Mouse (Mus musculus): ENCODE data around the gene Arl10. TPM values are rescaled to one million over a fixed set of nuclear protein-coding genes. Genes with fewer than 3 reads are reported as not detected.

Arl10 gene
- total RNA-seq (2021), result 10 to 100 TPM; 24.1 to 27.8 TPM

DNA sequence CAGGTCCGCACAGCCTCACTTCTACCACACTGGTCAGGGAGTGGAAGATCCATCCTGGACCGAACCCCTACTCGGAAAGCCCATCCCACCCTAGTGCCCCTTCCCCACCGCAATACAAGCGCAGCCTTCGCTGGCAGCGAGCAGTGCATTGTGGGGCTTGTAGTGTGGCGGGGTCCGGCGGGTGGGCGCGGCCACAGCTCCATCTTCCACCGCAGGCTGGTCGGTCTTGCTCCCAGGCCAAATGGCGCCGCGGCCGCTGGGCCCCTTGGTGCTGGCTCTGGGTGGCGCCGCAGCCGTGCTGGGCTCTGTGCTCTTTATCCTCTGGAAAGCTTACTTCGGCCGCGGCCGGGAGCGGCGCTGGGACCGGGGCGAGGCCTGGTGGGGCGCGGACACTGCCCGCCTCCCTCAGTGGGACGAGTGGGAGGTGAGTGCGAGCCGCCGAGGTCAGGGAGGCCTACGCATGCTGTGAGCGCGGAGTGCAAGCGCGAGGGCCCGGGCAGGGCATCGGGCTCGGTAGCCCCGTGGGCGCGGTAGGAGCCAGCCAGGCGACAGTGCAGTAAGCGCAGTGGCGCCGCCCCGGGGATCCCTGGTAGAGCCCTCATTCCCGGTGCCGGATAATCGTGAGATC lies at the start of gene Arl10:
Gene Arl10 (plus strand): TSS at position 162 of the 628 bp plus-strand sequence.
- intact Hi-C loops (cut with DNase I), result no loop called here
- DNase-seq (ENCODE audit: low spot score in 2 of 2), result peak; percentile 80

DNA sequence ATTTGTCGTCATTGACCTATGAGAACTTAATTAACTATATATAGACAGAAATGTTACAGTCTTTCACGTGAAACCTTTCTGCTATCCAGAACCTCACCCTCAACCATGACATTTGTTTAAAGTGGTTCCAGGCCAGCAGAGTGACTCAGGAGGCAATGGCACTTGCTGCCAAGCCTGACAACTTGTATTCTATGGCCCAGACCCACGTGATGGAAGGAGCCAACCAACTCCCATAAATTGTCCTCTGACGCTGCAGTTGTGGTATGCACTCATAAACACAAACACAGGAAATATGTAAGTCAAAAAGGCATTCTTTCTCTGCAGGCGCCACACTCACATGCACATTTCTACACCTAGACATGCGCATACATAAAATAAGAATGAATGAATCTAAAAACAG lies 47.7 kb upstream of the Arl10 start:
- no peak for DNase-seq (ENCODE audit: low spot score in 2 of 2)
- intact Hi-C loops (cut with DNase I), result no loop called here

DNA sequence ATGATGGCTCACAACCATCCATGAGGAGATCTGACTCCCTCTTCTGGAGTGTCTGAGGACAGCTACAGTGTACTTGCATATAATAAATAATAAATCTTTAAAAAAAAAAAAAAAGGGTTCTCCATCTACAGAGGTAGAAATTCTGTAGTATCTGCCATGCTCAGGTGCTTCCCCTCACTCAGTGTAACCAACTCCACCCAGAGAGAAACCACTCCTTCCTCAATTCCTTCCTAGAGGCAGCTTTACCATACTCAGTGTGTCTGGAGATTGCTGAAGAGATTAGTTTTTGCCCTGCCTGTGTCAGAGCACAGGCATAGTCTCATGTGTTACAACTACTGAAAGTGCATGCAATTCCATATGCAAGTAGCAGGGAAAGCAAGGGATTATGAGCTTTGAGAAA lies 42.7 kb upstream of the Arl10 start:
- no peak for DNase-seq (ENCODE audit: low spot score in 2 of 2)
- intact Hi-C loops (cut with DNase I), result no loop called here

DNA sequence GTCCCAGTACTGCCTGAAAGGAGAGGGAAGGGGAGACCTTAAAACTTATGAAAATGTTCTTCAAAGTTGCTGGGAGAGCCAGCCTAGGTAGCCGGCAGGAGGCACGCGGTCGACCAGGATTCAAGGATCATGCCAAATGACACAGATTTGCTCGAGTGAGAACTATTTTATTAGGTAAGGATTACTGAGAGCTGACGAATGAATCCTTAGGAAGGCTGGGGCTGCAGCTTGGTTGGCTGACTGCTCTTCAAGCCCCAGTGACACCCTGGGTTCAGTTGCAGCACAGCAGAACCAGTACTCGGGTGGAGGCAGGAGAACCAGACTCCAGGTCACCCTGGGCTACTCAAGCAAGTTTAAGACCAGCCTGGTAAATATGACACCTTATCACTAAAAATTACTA lies 26.8 kb upstream of the Arl10 start:
- DNase-seq (ENCODE audit: low spot score in 2 of 2), result no peak
- intact Hi-C loops (cut with DNase I), result no loop called here

DNA sequence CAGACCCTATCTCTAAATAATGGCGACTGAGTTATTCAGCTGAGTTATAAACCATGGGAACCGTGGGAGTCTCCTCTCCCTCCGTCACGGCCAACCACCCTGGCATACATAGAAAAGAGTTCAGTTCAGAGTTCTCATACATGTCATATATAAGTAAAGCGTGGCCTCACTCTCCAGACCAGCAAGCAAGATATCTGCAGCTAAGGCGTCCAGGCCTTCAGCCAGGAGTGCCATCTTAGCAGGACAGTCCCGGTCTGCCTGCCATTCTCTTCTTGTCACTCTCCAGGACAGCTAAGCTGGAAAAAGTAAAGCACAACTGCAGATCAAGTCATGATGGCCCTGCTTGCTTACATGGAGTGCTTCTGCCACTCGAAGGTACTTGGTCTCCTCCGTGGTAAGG lies 18.6 kb upstream of the Arl10 start:
- intact Hi-C loops (cut with DNase I), result no loop called here

DNA sequence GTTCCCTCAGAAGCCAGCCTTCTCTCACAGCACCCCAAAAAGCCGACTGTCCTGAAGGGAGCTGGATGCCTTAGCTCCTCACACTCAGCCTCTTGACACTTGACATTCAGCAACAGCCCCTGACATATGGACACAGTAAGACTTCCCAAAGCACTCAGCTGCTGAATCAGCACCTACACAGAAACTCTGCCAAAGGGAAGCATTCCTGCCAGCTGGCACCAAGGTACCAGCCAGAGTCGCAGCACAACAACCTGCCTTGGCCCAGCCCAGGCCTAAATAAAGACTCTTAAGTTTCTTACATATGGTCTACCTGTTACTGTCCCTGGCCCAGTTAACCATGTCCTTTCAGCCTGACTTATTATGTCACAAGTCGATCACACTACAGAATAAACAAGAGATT lies 18.0 kb upstream of the Arl10 start:
- intact Hi-C loops (cut with DNase I), result no loop called here

More for the DNA sequence above, 18.6 kb upstream of the Arl10 start:
- no peak for DNase-seq (ENCODE audit: low spot score in 2 of 2)

DNA sequence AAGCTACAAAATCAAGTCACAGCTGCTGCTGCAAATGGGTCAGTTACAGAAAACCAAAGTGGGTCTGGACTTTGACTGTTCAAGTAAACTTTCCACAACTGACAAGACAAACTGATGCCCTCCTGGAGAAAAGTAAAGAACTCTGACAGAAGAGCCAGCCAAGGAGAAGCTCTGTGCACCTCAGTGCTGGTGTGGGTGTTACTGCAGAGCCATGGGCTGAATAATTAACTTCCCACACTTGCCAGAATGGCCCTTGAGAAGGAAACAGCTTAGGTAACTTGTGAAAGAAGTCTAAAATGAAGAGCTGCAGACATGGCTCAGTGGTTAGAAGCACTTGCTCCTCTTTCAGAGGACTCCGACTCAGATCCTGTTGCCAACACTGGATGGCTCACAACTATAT lies 17.2 kb upstream of the Arl10 start:
- no peak for DNase-seq (ENCODE audit: low spot score in 2 of 2)
- intact Hi-C loops (cut with DNase I), result no loop called here

More for the DNA sequence above, 18.0 kb upstream of the Arl10 start:
- DNase-seq (ENCODE audit: low spot score in 2 of 2), result peak in 1 of 2 experiments; percentile 31

DNA sequence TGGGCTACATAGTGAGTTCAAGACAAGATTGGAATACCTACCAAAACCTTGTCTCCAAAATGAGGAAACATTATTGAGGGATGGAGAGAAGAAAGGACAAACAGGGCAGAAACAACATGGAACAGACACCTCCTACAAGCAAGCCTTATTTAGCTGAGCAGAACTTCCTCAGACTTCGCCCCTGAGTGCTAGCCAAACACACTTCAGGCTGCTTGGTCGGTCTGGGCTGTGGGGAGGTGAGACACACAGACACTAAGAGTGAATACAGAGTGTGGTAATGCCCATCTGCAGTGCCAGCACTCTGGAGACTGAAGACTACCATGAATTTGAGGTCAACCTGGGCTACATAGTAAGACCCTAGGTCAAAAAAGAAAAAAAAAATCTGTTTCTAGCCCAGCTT lies 15.2 kb upstream of the Arl10 start:
- intact Hi-C loops (cut with DNase I), result loop anchor here (10.0 kb wide), 1 partner anchor 95 kb away; the partner anchor contains the start of gene Thoc3
- no peak for DNase-seq (ENCODE audit: low spot score in 2 of 2)

DNA sequence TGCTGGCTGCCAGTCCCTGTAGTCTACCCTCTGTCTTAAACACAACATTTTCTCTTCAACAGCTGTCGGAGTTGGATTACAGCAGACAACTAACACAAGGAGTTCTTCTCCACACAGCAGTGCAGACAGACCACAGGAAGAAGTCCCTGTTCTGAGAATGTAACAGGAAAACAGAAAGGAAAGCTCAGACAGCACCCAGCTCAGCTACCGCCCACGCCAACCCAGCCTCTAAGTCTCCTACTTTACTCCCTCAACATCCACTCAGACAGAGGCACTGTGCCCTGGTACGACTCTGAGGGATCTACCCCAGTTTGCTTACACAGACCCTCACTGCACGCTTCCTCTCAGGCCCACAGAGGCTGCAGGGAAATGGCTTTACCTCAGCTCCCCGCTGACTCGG lies 14.2 kb upstream of the Arl10 start:
- no peak for DNase-seq (ENCODE audit: low spot score in 2 of 2)
- intact Hi-C loops (cut with DNase I), result loop anchor here (10.0 kb wide), 1 partner anchor 96 kb away; the partner anchor contains the start of gene Thoc3

DNA sequence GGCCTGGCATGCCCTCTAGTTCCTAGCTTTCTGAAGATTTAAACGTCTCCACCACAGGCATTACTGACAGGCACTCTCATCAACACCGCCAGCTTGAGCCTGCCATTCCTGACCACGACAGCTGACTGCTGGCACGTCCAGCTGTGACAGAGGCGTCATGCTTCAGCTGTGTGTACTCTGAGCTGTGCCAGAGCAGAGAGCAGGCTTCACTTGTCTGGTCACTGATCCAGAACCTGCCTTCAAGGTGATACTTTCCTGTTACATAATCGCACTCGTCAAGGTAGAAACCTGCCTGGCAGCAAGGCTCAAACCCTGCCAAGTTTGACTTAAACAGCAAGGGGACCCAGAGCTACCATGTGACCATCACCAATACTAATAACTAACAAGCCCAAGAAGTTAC lies 12.3 kb upstream of the Arl10 start:
- intact Hi-C loops (cut with DNase I), result loop anchor here (10.0 kb wide), 1 partner anchor 98 kb away; the partner anchor contains the start of gene Thoc3
- no peak for DNase-seq (ENCODE audit: low spot score in 2 of 2)

DNA sequence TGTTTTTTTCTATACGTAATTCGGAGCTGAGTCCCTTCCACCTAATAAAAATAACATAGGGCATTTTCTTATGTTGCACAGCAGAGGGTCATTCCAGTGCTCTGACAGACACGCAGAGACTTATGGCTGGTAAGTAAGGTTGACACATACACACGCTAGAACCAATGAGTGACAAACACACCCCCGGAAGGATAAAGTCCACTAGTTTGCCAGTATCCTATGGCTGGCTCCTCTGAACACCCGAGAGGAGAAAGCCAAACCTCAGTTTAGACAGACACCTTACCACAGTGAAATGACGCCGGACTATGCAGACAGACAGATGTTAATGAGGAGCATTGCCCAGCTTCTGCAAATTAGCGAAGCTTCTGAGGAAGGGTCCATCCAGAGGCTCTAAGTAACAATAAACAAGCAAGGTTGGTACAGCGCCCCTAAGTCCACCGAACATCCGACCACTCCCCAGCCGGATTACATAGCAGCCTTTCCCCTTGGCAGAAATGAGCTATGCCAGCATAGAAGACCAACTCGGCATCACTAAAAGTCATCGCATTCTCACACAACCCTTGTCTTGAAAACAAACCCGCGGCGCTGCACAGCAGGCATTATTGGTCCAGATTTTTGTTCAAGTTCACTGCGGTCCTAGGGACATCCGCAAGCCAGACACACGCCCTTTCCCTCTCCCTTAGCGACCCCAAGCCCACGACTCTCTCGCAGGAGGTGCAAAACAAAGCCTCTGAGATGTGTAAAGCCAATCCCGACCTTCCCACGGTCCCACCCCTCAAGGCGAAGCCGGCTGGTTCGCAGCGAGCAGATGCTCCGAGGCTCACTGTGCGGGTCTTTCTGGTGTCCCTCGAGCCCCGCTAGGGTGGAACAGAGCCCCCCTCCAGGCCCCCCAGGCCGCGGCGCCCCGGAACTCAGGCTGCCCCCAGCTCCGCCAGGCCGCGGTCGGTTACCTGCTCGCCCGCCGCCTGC lies 10.3 kb upstream of the Arl10 start:
- intact Hi-C loops (cut with DNase I), result loop anchor here (10.0 kb wide), 1 partner anchor 100 kb away; the partner anchor contains the start of gene Thoc3
- DNase-seq (ENCODE audit: low spot score in 2 of 2), result no peak

DNA sequence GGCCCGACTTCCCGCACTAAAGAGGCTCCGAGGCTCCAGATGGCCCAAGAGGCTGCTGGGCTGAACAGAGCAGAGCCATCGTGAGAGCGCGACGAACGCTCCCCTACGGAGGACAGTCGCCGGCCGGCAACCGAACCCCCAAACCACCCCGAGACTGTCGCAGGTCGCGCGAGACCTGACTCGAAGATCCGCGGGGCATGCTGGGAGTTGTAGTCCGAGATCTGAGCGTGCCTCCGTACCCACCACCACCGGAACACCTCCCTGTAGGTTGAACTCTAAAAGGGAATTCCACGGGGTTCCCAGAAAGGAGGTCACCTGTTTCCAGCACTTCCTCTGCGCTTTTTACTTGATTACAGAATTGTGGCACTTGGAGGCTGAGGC lies 9.6 kb upstream of the Arl10 start, which contains the start of gene 4833439L19Rik:
Gene 4833439L19Rik (minus strand): TSS at position 235 of the 381 bp plus-strand sequence.
- intact Hi-C loops (cut with DNase I), result loop anchor here (10.0 kb wide), 1 partner anchor 100 kb away; the partner anchor contains the start of gene Thoc3
- DNase-seq (ENCODE audit: low spot score in 2 of 2), result peak; percentile 91 to 94

DNA sequence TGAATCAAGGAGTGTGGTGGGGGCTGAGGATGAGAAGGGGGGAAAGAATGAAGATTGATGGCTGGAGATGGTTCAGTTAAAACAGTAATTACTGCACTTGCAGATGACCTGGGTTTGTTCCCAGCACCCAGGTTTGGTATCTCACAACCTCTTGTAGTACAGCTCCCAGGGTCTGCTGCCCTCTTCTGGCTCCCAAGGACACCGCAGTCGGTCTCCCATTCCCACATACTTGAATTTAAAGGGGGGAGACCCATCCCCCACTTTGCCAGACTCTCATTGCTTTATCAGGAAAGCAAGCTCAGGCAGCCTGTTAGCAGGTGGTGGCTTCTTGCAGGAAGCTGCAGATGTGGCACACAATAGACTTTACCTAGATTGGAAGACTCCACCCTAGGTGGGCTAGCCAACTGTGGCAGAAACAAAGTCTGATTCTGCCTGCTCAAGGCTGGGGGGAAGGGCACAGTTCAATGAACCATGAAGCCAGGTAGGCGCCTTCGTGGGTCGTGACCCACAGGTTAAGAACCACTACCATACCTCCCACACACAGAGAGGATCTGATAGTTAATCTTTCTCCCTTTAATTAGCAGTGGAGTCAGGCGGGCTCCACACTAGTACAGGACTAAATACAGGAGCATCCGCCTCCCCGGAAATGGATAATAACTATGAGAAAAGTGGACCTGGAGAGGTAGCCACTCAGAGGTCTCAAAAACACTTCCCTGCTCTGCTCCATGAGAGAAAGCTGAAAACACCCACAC lies 9.0 kb upstream of the Arl10 start:
- intact Hi-C loops (cut with DNase I), result loop anchor here (10.0 kb wide), 1 partner anchor 101 kb away; the partner anchor contains the start of gene Thoc3
- peak in 1 of 2 experiments; percentile 33 for DNase-seq (ENCODE audit: low spot score in 2 of 2)

DNA sequence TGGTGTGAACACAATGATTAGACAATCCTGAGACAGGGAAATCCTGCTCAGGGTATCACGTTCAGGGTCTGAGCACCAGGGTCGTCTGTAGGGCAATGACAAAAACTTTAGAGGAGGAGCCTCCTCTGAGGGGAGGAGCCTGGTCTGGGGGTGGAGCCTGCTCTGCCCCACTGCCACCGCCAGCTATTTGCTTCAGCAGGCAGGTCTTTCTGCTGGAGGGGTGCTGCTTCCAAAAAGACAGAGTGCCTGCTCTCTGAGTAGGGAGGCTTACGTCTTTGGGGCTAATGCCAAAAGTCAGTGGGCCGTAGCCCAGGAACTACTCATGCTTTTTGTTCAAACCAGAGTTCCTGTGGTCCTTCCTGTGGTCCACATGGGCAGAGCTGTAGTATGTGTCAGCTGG lies 6.4 kb upstream of the Arl10 start:
- DNase-seq (ENCODE audit: low spot score in 2 of 2), result no peak

DNA sequence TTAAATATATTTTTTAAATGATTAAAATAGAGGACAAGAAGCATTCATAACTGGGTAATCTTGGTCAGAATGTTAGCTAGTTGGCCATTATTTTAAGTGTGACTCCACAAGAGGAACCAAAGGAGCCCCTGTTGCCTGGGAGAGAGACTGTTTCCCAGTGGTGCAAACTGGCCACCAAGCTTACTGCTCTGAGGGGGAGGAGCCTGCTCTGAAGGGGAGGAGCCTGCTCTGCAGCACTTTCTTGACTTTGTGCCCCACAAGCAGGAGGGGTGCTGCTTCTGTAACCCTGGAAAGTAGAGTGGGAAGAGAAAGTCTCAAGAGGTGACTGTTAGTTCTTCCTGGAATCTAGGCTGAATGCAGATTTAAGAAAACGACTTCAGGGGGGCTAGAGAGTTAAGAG lies 5.5 kb upstream of the Arl10 start:
- DNase-seq (ENCODE audit: low spot score in 2 of 2), result no peak
- intact Hi-C loops (cut with DNase I), result loop anchor here (10.0 kb wide), 1 partner anchor 104 kb away; the partner anchor contains the start of gene Thoc3

More for the DNA sequence above, 6.4 kb upstream of the Arl10 start:
- intact Hi-C loops (cut with DNase I), result loop anchor here (10.0 kb wide), 1 partner anchor 104 kb away; the partner anchor contains the start of gene Thoc3

DNA sequence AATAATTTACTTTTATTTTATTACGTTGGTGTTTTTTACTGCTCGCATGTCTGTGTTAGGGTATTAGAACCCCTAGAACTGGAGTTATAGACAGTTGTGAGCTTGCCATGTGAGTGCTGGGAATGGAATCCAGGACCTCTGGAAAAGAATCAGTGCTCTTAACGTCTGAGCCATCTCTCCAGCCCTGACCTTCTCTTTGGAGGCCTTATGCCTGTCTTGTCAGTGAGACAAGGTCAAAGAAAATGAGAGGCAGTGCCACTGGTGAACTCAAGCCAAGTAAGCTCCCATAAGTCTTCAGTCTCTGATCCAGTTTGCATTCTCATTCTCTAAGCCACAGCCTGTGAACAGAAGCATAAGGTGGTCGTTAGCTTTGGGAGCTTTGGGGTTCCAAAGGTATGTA lies 4.1 kb upstream of the Arl10 start:
- no peak for DNase-seq (ENCODE audit: low spot score in 2 of 2)
- intact Hi-C loops (cut with DNase I), result no loop called here

DNA sequence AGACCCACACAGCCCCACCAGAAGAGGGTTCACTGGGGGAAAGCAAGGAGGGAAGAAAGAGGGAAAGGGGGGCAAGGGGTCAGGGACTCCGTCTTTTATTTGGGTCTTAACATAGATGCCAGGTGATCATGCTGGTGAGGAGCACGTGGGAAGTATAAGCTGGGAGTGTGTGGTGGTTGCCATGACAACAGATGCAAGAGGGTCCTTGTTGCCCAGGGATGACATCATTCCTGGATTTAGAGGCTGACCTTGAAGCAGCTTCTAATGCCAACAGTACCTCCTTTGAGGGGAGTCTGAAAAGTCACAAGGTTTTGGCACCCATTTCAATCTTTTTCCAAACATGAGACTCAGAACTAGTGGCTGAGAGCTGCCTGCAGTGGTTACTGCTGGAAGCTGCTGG lies 3.2 kb upstream of the Arl10 start:
- intact Hi-C loops (cut with DNase I), result no loop called here
- no peak for DNase-seq (ENCODE audit: low spot score in 2 of 2)

DNA sequence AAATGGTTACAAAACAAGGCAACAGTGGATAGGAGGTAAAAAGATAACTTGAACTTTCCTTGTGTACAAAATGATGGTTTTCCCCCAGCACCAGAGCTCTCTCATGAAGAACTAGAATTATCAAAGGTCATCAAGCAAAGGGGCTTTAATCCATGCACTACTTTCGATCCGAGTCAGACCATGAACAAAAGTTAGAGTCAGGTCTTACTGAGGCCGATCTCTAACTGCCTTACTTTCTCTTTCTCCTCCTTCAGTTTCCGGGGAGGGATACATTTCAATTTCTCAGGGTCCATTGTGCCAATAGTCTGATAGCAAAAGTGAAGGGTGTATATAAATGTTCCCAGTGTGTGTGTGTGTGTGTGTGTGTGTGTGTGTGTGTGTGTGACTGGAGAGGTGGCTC lies 2.2 kb upstream of the Arl10 start:
- intact Hi-C loops (cut with DNase I), result no loop called here
- no peak for DNase-seq (ENCODE audit: low spot score in 2 of 2)

DNA sequence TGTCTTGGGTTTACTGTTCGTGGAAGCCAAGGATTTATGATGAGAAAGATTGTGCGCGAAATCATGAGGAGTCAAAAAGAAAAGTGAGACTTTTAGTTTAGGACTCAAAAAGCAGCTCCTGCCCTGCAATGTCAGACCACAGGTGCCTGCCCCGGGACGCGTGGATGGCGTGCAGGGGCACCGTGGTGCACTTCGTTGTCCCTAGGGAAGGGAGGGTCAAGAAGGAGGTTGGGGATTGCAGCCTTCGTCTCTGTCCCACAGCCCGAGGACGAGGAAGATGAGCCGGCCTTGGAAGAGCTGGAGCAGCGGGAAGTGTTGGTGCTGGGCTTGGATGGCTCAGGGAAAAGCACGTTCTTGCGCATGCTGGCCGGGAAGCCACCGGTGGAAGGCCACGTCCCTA lies 674 bp downstream of the Arl10 start:
- DNase-seq (ENCODE audit: low spot score in 2 of 2), result no peak
- intact Hi-C loops (cut with DNase I), result no loop called here

Measured in left cerebral cortex, postnatal 36 days (tissue).